Mouse (Mus musculus): ENCODE measurements around the gene Ldb2. TPM values are rescaled to one million over a fixed set of nuclear protein-coding genes. Genes with fewer than 3 reads are reported as not detected.

Gene Ldb2
- polyA plus RNA-seq, 1 experiment from 2014 or later = 14.4 TPM

- Histone ChIP-seq H3K9me3 (ENCODE audit: control insufficient read depth, low read length) (no peaks in the 10 kb centered on the region), H3K4me3 (ENCODE audit: control insufficient read depth in 1 of 2, insufficient read depth in 1 of 2, low read depth in 1 of 2, low read length in 2 of 2) (no peak overlapping the region), H3K27me3 (ENCODE audit: control insufficient read depth, insufficient read depth, low read length) (no peaks in the 10 kb centered on the region), H3K9ac (ENCODE audit: low read length) (no peak overlapping the region), H3K4me2 (ENCODE audit: low read length) (no peak overlapping the region), H3K36me3 (ENCODE audit: control insufficient read depth, insufficient read depth, low read length) (no peaks in the 10 kb centered on the region), H3K27ac (replicated peaks in 1 of 2; ENCODE audit: control insufficient read depth in 1 of 2, insufficient read depth in 1 of 2, low read depth in 2 of 2, low read length in 2 of 2) (no peak overlapping the region), H3K4me1 (ENCODE audit: control insufficient read depth in 2 of 2, insufficient read depth in 2 of 2, low read length in 2 of 2) (no peaks in the 10 kb centered on the region)
- ATAC-seq (ENCODE audit: insufficient number of reproducible peaks, insufficient read depth, low FRiP score, low read depth) = no peak
- WGBS = 84% methylated on average over 3 of the region's 3 CpGs
These were observed 63.1 kb downstream of the Ldb2 start for GRCm38 (mm10) chr5:44736366-44736765.

GRCm38 (mm10) chr5:44734131-44734723, 65.3 kb downstream of the Ldb2 start:
- Histone ChIP-seq H3K27me3 (ENCODE audit: control insufficient read depth, insufficient read depth, low read length) (no peaks in the 10 kb centered on the region), H3K9ac (ENCODE audit: low read length) (no peak overlapping the region), H3K27ac (replicated peaks in 1 of 2; ENCODE audit: control insufficient read depth in 1 of 2, insufficient read depth in 1 of 2, low read depth in 2 of 2, low read length in 2 of 2) (no peak overlapping the region), H3K4me2 (ENCODE audit: low read length) (no peak overlapping the region), H3K9me3 (ENCODE audit: control insufficient read depth, low read length) (no peaks in the 10 kb centered on the region), H3K4me3 (ENCODE audit: control insufficient read depth in 1 of 2, insufficient read depth in 1 of 2, low read depth in 1 of 2, low read length in 2 of 2) (no peak overlapping the region), H3K36me3 (ENCODE audit: control insufficient read depth, insufficient read depth, low read length) (no peaks in the 10 kb centered on the region), H3K4me1 (ENCODE audit: control insufficient read depth in 2 of 2, insufficient read depth in 2 of 2, low read length in 2 of 2) (no peaks in the 10 kb centered on the region)
- 85% methylated on average over 3 of the region's 3 CpGs for WGBS
- ATAC-seq (ENCODE audit: insufficient number of reproducible peaks, insufficient read depth, low FRiP score, low read depth) = no peak

GRCm38 (mm10) chr5:44729646-44730310, 69.7 kb downstream of the Ldb2 start:
- peaks cover 0 to 3% of the 10 kb centered on the region in 2 experiments; a peak in 2 of 4 replicates for H3K4me1 ChIP-seq (ENCODE audit: control insufficient read depth in 2 of 2, insufficient read depth in 2 of 2, low read length in 2 of 2)
- H3K4me3 ChIP-seq (ENCODE audit: control insufficient read depth in 1 of 2, insufficient read depth in 1 of 2, low read depth in 1 of 2, low read length in 2 of 2) = no peak overlapping the region
- no peaks in the 10 kb centered on the region for H3K27me3 ChIP-seq (ENCODE audit: control insufficient read depth, insufficient read depth, low read length)
- H3K9ac ChIP-seq (ENCODE audit: low read length) = no peak overlapping the region
- no peak for ATAC-seq (ENCODE audit: insufficient number of reproducible peaks, insufficient read depth, low FRiP score, low read depth)
- H3K9me3 ChIP-seq (ENCODE audit: control insufficient read depth, low read length) = no peaks in the 10 kb centered on the region
- H3K27ac ChIP-seq (replicated peaks in 1 of 2; ENCODE audit: control insufficient read depth in 1 of 2, insufficient read depth in 1 of 2, low read depth in 2 of 2, low read length in 2 of 2) = no peak overlapping the region
- no peak overlapping the region for H3K4me2 ChIP-seq (ENCODE audit: low read length)
- no peaks in the 10 kb centered on the region for H3K36me3 ChIP-seq (ENCODE audit: control insufficient read depth, insufficient read depth, low read length)
- 60% methylated on average over 8 of the region's 8 CpGs for whole genome bisulfite sequencing

GRCm38 (mm10) chr5:44727995-44728394, 71.5 kb downstream of the Ldb2 start:
- no peak overlapping the region for H3K4me3 ChIP-seq (ENCODE audit: control insufficient read depth in 1 of 2, insufficient read depth in 1 of 2, low read depth in 1 of 2, low read length in 2 of 2)
- H3K4me1 ChIP-seq (ENCODE audit: control insufficient read depth in 2 of 2, insufficient read depth in 2 of 2, low read length in 2 of 2) = peaks cover 0 to 3% of the 10 kb centered on the region in 2 experiments; a peak in 2 of 4 replicates
- H3K4me2 ChIP-seq (ENCODE audit: low read length) = no peak overlapping the region
- no peak for ATAC-seq (ENCODE audit: insufficient number of reproducible peaks, insufficient read depth, low FRiP score, low read depth)
- 0 out of 4 replicates have a peak overlapping the region, but pooled peaks of 1 of the 2 experiments have one; percentile 28 for H3K27ac ChIP-seq (replicated peaks in 1 of 2; ENCODE audit: control insufficient read depth in 1 of 2, insufficient read depth in 1 of 2, low read depth in 2 of 2, low read length in 2 of 2)
- no peaks in the 10 kb centered on the region for H3K9me3 ChIP-seq (ENCODE audit: control insufficient read depth, low read length)
- no peaks in the 10 kb centered on the region for H3K27me3 ChIP-seq (ENCODE audit: control insufficient read depth, insufficient read depth, low read length)
- H3K9ac ChIP-seq (ENCODE audit: low read length) = no peak overlapping the region
- WGBS = 80% methylated on average over 11 of the region's 11 CpGs
- no peaks in the 10 kb centered on the region for H3K36me3 ChIP-seq (ENCODE audit: control insufficient read depth, insufficient read depth, low read length)

GRCm38 (mm10) chr5:44726546-44727476, 72.7 kb downstream of the Ldb2 start:
- Histone ChIP-seq H3K9ac (ENCODE audit: low read length) (no peak overlapping the region), H3K4me2 (ENCODE audit: low read length) (no peak overlapping the region), H3K4me1 (ENCODE audit: control insufficient read depth in 2 of 2, insufficient read depth in 2 of 2, low read length in 2 of 2) (peaks cover 0 to 3% of the 10 kb centered on the region in 2 experiments; a peak in 2 of 4 replicates), H3K27ac (replicated peaks in 1 of 2; ENCODE audit: control insufficient read depth in 1 of 2, insufficient read depth in 1 of 2, low read depth in 2 of 2, low read length in 2 of 2) (peak overlapping the region; percentile 41 to 45; a peak in 2 of 4 replicates), H3K36me3 (ENCODE audit: control insufficient read depth, insufficient read depth, low read length) (no peaks in the 10 kb centered on the region), H3K27me3 (ENCODE audit: control insufficient read depth, insufficient read depth, low read length) (no peaks in the 10 kb centered on the region), H3K4me3 (ENCODE audit: control insufficient read depth in 1 of 2, insufficient read depth in 1 of 2, low read depth in 1 of 2, low read length in 2 of 2) (no peak overlapping the region), H3K9me3 (ENCODE audit: control insufficient read depth, low read length) (no peaks in the 10 kb centered on the region)
- no peak for ATAC-seq (ENCODE audit: insufficient number of reproducible peaks, insufficient read depth, low FRiP score, low read depth)
- 61% methylated on average over 14 of the region's 14 CpGs for WGBS

GRCm38 (mm10) chr5:44725501-44725900, 74.0 kb downstream of the Ldb2 start:
- Histone ChIP-seq H3K9ac (ENCODE audit: low read length) (no peak overlapping the region), H3K4me1 (ENCODE audit: control insufficient read depth in 2 of 2, insufficient read depth in 2 of 2, low read length in 2 of 2) (peaks cover 0 to 3% of the 10 kb centered on the region in 2 experiments; a peak in 2 of 4 replicates), H3K9me3 (ENCODE audit: control insufficient read depth, low read length) (no peaks in the 10 kb centered on the region), H3K27me3 (ENCODE audit: control insufficient read depth, insufficient read depth, low read length) (no peaks in the 10 kb centered on the region), H3K4me3 (ENCODE audit: control insufficient read depth in 1 of 2, insufficient read depth in 1 of 2, low read depth in 1 of 2, low read length in 2 of 2) (no peak overlapping the region), H3K27ac (replicated peaks in 1 of 2; ENCODE audit: control insufficient read depth in 1 of 2, insufficient read depth in 1 of 2, low read depth in 2 of 2, low read length in 2 of 2) (no peak overlapping the region), H3K36me3 (ENCODE audit: control insufficient read depth, insufficient read depth, low read length) (no peaks in the 10 kb centered on the region), H3K4me2 (ENCODE audit: low read length) (no peak overlapping the region)
- WGBS = 74% methylated on average over 2 of the region's 2 CpGs
- ATAC-seq (ENCODE audit: insufficient number of reproducible peaks, insufficient read depth, low FRiP score, low read depth) = no peak

- no peak for ATAC-seq (ENCODE audit: insufficient number of reproducible peaks, insufficient read depth, low FRiP score, low read depth)
- 56% methylated on average over 1 of the region's 1 CpGs for WGBS
- H3K4me3 ChIP-seq (ENCODE audit: control insufficient read depth in 1 of 2, insufficient read depth in 1 of 2, low read depth in 1 of 2, low read length in 2 of 2) = no peak overlapping the region
These were observed 79.6 kb downstream of the Ldb2 start for GRCm38 (mm10) chr5:44719872-44720271.

More at GRCm38 (mm10) chr5:44719872-44720271, 79.6 kb downstream of the Ldb2 start:
- H3K4me2 ChIP-seq (ENCODE audit: low read length) = no peak overlapping the region
- H3K27ac ChIP-seq (replicated peaks in 1 of 2; ENCODE audit: control insufficient read depth in 1 of 2, insufficient read depth in 1 of 2, low read depth in 2 of 2, low read length in 2 of 2) = no peak overlapping the region
- no peaks in the 10 kb centered on the region for H3K9me3 ChIP-seq (ENCODE audit: control insufficient read depth, low read length)
- no peaks in the 10 kb centered on the region for H3K36me3 ChIP-seq (ENCODE audit: control insufficient read depth, insufficient read depth, low read length)
- no peaks in the 10 kb centered on the region for H3K4me1 ChIP-seq (ENCODE audit: control insufficient read depth in 2 of 2, insufficient read depth in 2 of 2, low read length in 2 of 2)
- no peaks in the 10 kb centered on the region for H3K27me3 ChIP-seq (ENCODE audit: control insufficient read depth, insufficient read depth, low read length)
- no peak overlapping the region for H3K9ac ChIP-seq (ENCODE audit: low read length)
